Mouse (Mus musculus) heart, adult 2 months (tissue): ENCODE data around the gene Atp2a2. TPM values are rescaled to one million over a fixed set of nuclear protein-coding genes. Genes with fewer than 3 reads are reported as not detected.

Experiments
- DNase-seq, 2 experiments: peaks; one replicate each; pipeline ENCODE4 v3.0.0; 2021
- H3K27ac ChIP-seq: fragments of 200-600 bp; 2 replicates; pipeline ENCODE4 v1.8.1; 2022
- H3K27me3 ChIP-seq: fragments of 200-500 bp; 2 replicates; pipeline ENCODE4 v1.6.1; 2012; ENCODE audit warnings: mild to moderate bottlenecking, low read length, inconsistent platforms, mixed read lengths; ENCODE audit not compliant: control insufficient read depth, insufficient read depth
- H3K36me3 ChIP-seq: fragments of 200-500 bp; 2 replicates; pipeline ENCODE4 v1.6.1; 2012; ENCODE audit warnings: low read length, inconsistent platforms; ENCODE audit not compliant: control insufficient read depth, insufficient read depth
- H3K4me1 ChIP-seq: fragments of 200-500 bp; 2 replicates; pipeline ENCODE4 v1.6.1; 2011; ENCODE audit warnings: low read length; ENCODE audit not compliant: control insufficient read depth, insufficient read depth
- H3K4me3 ChIP-seq: fragments of 200-600 bp; 2 replicates; pipeline ENCODE4 v1.8.1; 2022
- H3K79me2 ChIP-seq: fragments of 200-500 bp; replicated peaks from 2 replicates; pipeline ENCODE4 v1.6.1; 2012; ENCODE audit warnings: mild to moderate bottlenecking, inconsistent platforms, low read length, moderate library complexity, mixed read lengths; ENCODE audit not compliant: control insufficient read depth, insufficient read depth
- H3K9ac ChIP-seq: fragments of 200-500 bp; 2 replicates; pipeline ENCODE4 v1.6.1; 2012; ENCODE audit warnings: low read depth, mild to moderate bottlenecking, control low read depth, inconsistent platforms, low read length, mixed read lengths
- CTCF ChIP-seq: fragments of 200-600 bp; IDR thresholded peaks from 2 replicates; pipeline ENCODE4 v1.8.1; 2022; ENCODE audit warnings: antibody characterized with exemption, mild to moderate bottlenecking, moderate library complexity
- EP300 ChIP-seq: fragments of 200-500 bp; IDR thresholded peaks from 2 replicates; pipeline ENCODE4 v1.6.1; 2011; ENCODE audit warnings: low read depth, low read length, control low read depth; ENCODE audit not compliant: insufficient read depth
- POLR2A ChIP-seq: fragments of 200-500 bp; IDR thresholded peaks from 2 replicates; pipeline ENCODE4 v1.6.1; 2011; ENCODE audit warnings: mild to moderate bottlenecking, low read depth, low read length, control low read depth; ENCODE audit not compliant: insufficient read depth
- whole genome bisulfite sequencing: fragments of 180-500 bp; shearing (Covaris S2); methylation state at CpG from one replicate; pipeline ENCODE4 v1.1.7; 2018; 5-methylcytosine and 5-hydroxymethylcytosine counted together
- intact Hi-C: fragments of 180-260 bp; cut with DNase I; formaldehyde crosslinking; loops from one replicate; pipeline ENCODE4 v1.15.1; 2025
- polyA plus RNA-seq: library from polyadenylated mRNA; depleted of rRNA; stranded (reverse); fragments of >200 nt; gene quantifications from 2 replicates; pipeline ENCODE4 v1.2.3, GENCODE M21; 2012
- total RNA-seq, 2 experiments: library from RNA; stranded (reverse); gene quantifications; 2 replicates each; pipeline ENCODE4 v1.2.3; 2021

Atp2a2 gene
- total and polyA plus RNA-seq, 3 experiments: 3,546 to 13,259 (median 11,796) TPM

GRCm38 (mm10) chr5:122519043-122519660 lies 17.1 kb upstream of the Atp2a2 start:
- H3K4me1 ChIP-seq: peaks cover 13% of the 10 kb centered on the region
- H3K4me3 ChIP-seq: no peak overlapping the region
- WGBS: 40% methylated on average over 7 of the region's 7 CpGs
- no peaks in the 10 kb centered on the region for H3K36me3 ChIP-seq
- intact Hi-C loops: no loop called here
- no peak for DNase-seq
- no peaks in the 10 kb centered on the region for H3K79me2 ChIP-seq
- no peak for TF ChIP-seq EP300
- no peak for TF ChIP-seq POLR2A
- TF ChIP-seq CTCF: no peak
- peak overlapping the region; percentile 14; the same call in 1 of the 2 replicates for H3K9ac ChIP-seq
- H3K27ac ChIP-seq: peak overlapping the region; percentile 89
- H3K27me3 ChIP-seq: no peaks in the 10 kb centered on the region

- Histone ChIP-seq H3K4me3 (no peak overlapping the region), H3K27ac (peak overlapping the region; percentile 89), H3K79me2 (no peaks in the 10 kb centered on the region), H3K36me3 (no peaks in the 10 kb centered on the region), H3K4me1 (peaks cover 15% of the 10 kb centered on the region), H3K27me3 (no peaks in the 10 kb centered on the region), H3K9ac (no peak overlapping the region)
- WGBS: 35% methylated on average over 8 of the region's 8 CpGs
- no peak for TF ChIP-seq CTCF
- TF ChIP-seq POLR2A: no peak
- TF ChIP-seq EP300: 0 out of 2 replicates have a peak, but pooled peaks have one; percentile 10
- DNase-seq: no peak
- intact Hi-C loops: no loop called here
Observed at GRCm38 (mm10) chr5:122518247-122518646, 16.2 kb upstream of the Atp2a2 start.

DNA sequence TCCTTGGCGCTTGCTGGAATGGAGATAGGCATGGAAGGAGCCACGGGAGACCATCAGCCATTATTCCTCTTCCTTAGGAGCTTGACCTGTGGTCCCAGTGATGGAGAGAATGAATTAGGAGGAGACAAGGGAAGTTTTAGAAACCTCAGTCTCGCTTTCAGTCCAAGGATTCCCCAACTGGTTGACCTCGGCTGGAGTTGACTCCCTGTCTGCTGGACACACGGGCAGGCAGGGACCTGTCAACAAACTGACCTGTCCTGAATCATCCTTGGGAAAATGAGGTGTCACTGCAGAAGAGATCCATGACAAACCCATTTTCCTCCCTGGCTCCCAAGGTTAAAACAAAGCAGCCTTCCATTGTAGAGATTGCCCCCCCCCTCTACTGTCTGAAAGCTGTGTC lies 14.9 kb upstream of the Atp2a2 start:
- Histone ChIP-seq H3K9ac (no peak overlapping the region), H3K27me3 (no peaks in the 10 kb centered on the region), H3K4me3 (no peak overlapping the region), H3K79me2 (no peaks in the 10 kb centered on the region), H3K4me1 (peaks cover 16% of the 10 kb centered on the region), H3K36me3 (no peaks in the 10 kb centered on the region), H3K27ac (no peak overlapping the region)
- 84% methylated on average over 5 of the region's 5 CpGs for WGBS
- no peak for DNase-seq
- intact Hi-C loops: no loop called here
- TF ChIP-seq POLR2A (no peak), EP300 (no peak), CTCF (no peak)

- DNase-seq: no peak
- TF ChIP-seq CTCF: no peak
- no peak for TF ChIP-seq POLR2A
- no peak for TF ChIP-seq EP300
- intact Hi-C loops: no loop called here
- no peak overlapping the region for H3K9ac ChIP-seq
- H3K4me1 ChIP-seq: peaks cover 21% of the 10 kb centered on the region
- H3K79me2 ChIP-seq: no peaks in the 10 kb centered on the region
- 53% methylated on average over 11 of the region's 11 CpGs for WGBS
- no peaks in the 10 kb centered on the region for H3K36me3 ChIP-seq
- no peak overlapping the region for H3K4me3 ChIP-seq
- no peaks in the 10 kb centered on the region for H3K27me3 ChIP-seq
- H3K27ac ChIP-seq: no peak overlapping the region; the same call in 1 of the 2 replicates
Observed at GRCm38 (mm10) chr5:122516029-122516730, 14.2 kb upstream of the Atp2a2 start.

DNA sequence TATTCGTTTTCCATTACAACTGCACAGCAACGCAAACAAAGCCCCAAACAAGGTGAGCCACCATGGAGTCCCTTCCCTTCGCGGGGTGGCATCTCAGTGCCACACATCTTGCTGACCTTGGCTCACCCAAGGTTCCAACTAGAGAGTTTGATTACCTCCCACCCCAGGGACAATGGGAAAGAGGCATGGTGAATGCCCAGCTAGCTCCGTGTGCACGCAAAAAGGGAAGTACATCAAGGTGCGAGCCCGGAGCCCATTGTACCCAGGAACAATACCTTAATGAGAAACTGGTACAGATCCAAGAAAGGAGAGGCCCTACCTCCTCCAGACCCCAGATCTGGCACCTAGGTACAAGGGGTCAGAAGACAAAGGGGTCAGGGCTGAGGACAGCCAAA lies 12.1 kb upstream of the Atp2a2 start:
- no peak overlapping the region for H3K9ac ChIP-seq
- 17% methylated on average over 8 of the region's 8 CpGs for whole genome bisulfite sequencing
- intact Hi-C loops: no loop called here

DNA sequence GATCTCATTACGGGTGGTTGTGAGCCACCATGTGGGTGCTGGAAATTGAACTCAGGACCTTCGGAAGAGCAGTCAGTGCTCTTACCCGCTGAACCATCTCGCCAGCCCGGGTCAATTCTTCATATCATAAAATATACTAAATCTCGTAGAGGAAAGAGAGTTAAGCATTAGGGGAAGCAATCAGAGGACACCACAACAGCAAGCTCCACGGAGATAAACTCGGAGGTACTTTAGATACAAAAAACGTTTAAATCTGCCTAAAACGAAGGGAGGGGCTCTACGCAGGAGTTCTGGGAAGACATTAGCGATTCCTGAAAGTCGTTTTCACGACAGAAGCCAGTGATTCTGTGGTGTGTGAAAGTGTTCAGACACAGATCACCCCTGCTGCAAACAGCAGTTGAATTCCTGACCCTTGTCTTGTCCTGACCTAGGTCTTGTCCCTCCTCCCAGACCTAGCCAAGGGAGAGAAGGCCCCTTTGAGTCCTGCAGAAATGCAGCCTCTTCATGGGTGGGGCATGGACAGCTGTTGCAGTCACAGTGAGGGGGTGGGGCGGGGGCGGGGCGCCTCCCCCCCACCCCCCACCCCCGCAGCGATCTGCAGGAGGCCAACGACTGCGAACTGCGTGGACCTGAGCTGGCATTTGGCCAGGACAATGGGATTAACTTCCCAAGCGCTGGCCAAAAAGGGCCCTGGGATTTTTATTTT lies 11.5 kb upstream of the Atp2a2 start:
- TF ChIP-seq CTCF (no peak), POLR2A (no peak), EP300 (no peak)
- no peak overlapping the region for H3K9ac ChIP-seq
- peaks cover 17% of the 10 kb centered on the region for H3K4me1 ChIP-seq
- H3K4me3 ChIP-seq: no peak overlapping the region
- 50% methylated on average over 23 of the region's 23 CpGs for WGBS
- no peaks in the 10 kb centered on the region for H3K79me2 ChIP-seq
- H3K36me3 ChIP-seq: no peaks in the 10 kb centered on the region
- intact Hi-C loops: no loop called here
- no peaks in the 10 kb centered on the region for H3K27me3 ChIP-seq
- H3K27ac ChIP-seq: peak overlapping the region; percentile 52
- DNase-seq: no peak

More for the DNA sequence above, 12.1 kb upstream of the Atp2a2 start:
- Histone ChIP-seq H3K27ac (peak overlapping the region; percentile 52), H3K79me2 (no peaks in the 10 kb centered on the region), H3K27me3 (no peaks in the 10 kb centered on the region), H3K4me3 (no peak overlapping the region), H3K4me1 (peaks cover 17% of the 10 kb centered on the region), H3K36me3 (no peaks in the 10 kb centered on the region)
- no peak for DNase-seq
- TF ChIP-seq CTCF: no peak
- TF ChIP-seq POLR2A: no peak
- no peak for TF ChIP-seq EP300
